Mouse (Mus musculus) liver, embryonic 15.5 days (tissue): ENCODE results near the gene Wasf2. TPM values are rescaled to one million over a fixed set of nuclear protein-coding genes. Genes with fewer than 3 reads are reported as not detected.

Source experiments
- ATAC-seq: fragments of 200-750 bp; cut with Nextera tagmentation; 2 replicates; pipeline ENCODE4 v1.8.0; 2017; ENCODE audit warnings: moderate number of reproducible peaks, mild to moderate bottlenecking, moderate library complexity; ENCODE audit not compliant: insufficient read depth
- H3K27ac ChIP-seq: fragments of 300-500 bp; sonication (generic); replicated peaks from 2 replicates; pipeline ENCODE4 v1.5.1; 2015; ENCODE audit warnings: mild to moderate bottlenecking, inconsistent platforms
- H3K27me3 ChIP-seq: fragments of 300-500 bp; sonication (generic); 2 replicates; pipeline ENCODE4 v1.6.1; 2015; ENCODE audit warnings: mild to moderate bottlenecking, inconsistent platforms
- H3K36me3 ChIP-seq: fragments of 300-500 bp; sonication (generic); replicated peaks from 2 replicates; pipeline ENCODE4 v1.6.1; 2015; ENCODE audit warnings: moderate library complexity, mild to moderate bottlenecking, inconsistent platforms
- H3K4me1 ChIP-seq: fragments of 300-500 bp; sonication (generic); replicated peaks from 2 replicates; pipeline ENCODE4 v1.6.1; 2015; ENCODE audit warnings: inconsistent platforms
- H3K4me2 ChIP-seq: fragments of 300-500 bp; sonication (generic); 2 replicates; pipeline ENCODE4 v1.6.1; 2015; ENCODE audit warnings: moderate library complexity, mild to moderate bottlenecking, inconsistent platforms
- H3K4me3 ChIP-seq: fragments of 300-500 bp; sonication (generic); replicated peaks from 2 replicates; pipeline ENCODE4 v1.5.1; 2015; ENCODE audit warnings: mild to moderate bottlenecking, inconsistent platforms
- H3K9ac ChIP-seq: fragments of 300-500 bp; sonication (generic); 2 replicates; pipeline ENCODE4 v1.6.1; 2015; ENCODE audit warnings: moderate library complexity, mild to moderate bottlenecking, inconsistent platforms
- H3K9me3 ChIP-seq: fragments of 300-500 bp; sonication (generic); replicated peaks from 2 replicates; pipeline ENCODE4 v1.6.1; 2016; ENCODE audit warnings: inconsistent platforms
- WGBS: fragments of 180-500 bp; shearing (Covaris S2); methylation state at CpG from one replicate; pipeline ENCODE4 v1.1.7; 2015; ENCODE audit warnings: mixed read lengths; ENCODE audit not compliant: insufficient replicate concordance; 5-methylcytosine and 5-hydroxymethylcytosine counted together
- polyA plus RNA-seq: library from polyadenylated mRNA; unstranded; fragments of >200 nt; fragmentation: Nextera tagmentation; extraction: Ambion mirVana; gene quantifications from 2 replicates; pipeline ENCODE4 v1.2.1, GENCODE M21; 2015

The Wasf2 gene
- polyA plus RNA-seq, 1 experiment from 2014 or later, result 52.0 TPM

GRCm38 (mm10) chr4:133204379-133204778 is 74.1 kb downstream of the Wasf2 start:
- H3K4me2 ChIP-seq, result no peak overlapping the region
- no peaks in the 10 kb centered on the region for H3K9me3 ChIP-seq
- no peaks in the 10 kb centered on the region for H3K36me3 ChIP-seq
- peaks cover 24% of the 10 kb centered on the region for H3K27me3 ChIP-seq
- H3K4me1 ChIP-seq, result peaks cover 23% of the 10 kb centered on the region
- WGBS, result 56% methylated on average over 7 of the region's 7 CpGs
- H3K9ac ChIP-seq, result no peak overlapping the region
- ATAC-seq, result no peak
- H3K27ac ChIP-seq, result no peak overlapping the region
- no peak overlapping the region for H3K4me3 ChIP-seq

DNA sequence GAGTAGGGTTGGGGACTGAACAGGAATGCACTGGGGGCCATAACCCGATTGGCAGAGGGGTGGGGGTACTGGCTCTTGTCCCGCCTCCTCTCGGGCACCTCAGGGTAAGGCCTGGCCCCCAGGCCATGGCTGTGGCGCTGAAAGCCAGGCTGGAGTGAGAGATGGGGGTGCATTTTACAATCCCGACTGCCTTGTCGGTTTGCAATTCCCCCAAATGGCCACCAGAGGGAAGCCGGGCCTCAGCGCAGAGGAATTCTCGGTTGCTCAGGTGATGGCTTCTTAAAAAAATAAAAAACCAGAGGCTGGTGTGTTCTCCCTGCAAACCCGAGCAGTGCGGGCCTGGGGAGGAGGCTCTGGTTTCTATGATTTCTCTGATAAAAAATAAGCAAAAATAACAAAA is 79.1 kb downstream of the Wasf2 start:
- Histone ChIP-seq H3K4me3 (no peak overlapping the region), H3K4me2 (no peak overlapping the region), H3K9ac (no peak overlapping the region), H3K4me1 (peaks cover 21% of the 10 kb centered on the region), H3K9me3 (no peaks in the 10 kb centered on the region), H3K27me3 (peaks cover 72% of the 10 kb centered on the region), H3K36me3 (no peaks in the 10 kb centered on the region), H3K27ac (no peak overlapping the region)
- WGBS, result 4% methylated on average over 11 of the region's 11 CpGs
- ATAC-seq, result no peak

GRCm38 (mm10) chr4:133210023-133210787 is 79.9 kb downstream of the Wasf2 start:
- Histone ChIP-seq H3K4me1 (peaks cover 19% of the 10 kb centered on the region), H3K36me3 (no peaks in the 10 kb centered on the region), H3K27me3 (peaks cover 78% of the 10 kb centered on the region), H3K9me3 (no peaks in the 10 kb centered on the region), H3K9ac (no peak overlapping the region), H3K27ac (no peak overlapping the region), H3K4me3 (no peak overlapping the region), H3K4me2 (no peak overlapping the region)
- 84% methylated on average over 24 of the region's 24 CpGs for WGBS
- ATAC-seq, result no peak

GRCm38 (mm10) chr4:133210788-133211390 is 80.6 kb downstream of the Wasf2 start:
- Histone ChIP-seq H3K36me3 (no peaks in the 10 kb centered on the region), H3K4me1 (peaks cover 19% of the 10 kb centered on the region), H3K9me3 (no peaks in the 10 kb centered on the region), H3K27ac (no peak overlapping the region), H3K27me3 (peaks cover 85% of the 10 kb centered on the region), H3K9ac (no peak overlapping the region), H3K4me2 (no peak overlapping the region; the same call in 1 of the 2 replicates), H3K4me3 (no peak overlapping the region)
- WGBS, result 82% methylated on average over 19 of the region's 19 CpGs
- ATAC-seq, result no peak

GRCm38 (mm10) chr4:133211751-133212561 is 81.7 kb downstream of the Wasf2 start, which contains the start of the genes Cd164l2 and Gpr3:
TSS of gene Cd164l2 (plus strand) at chr4:133212131.
TSS of gene Gpr3 (minus strand) at chr4:133212536.
- 0 out of 2 replicates have a peak within 1 kb of the TSS, but pooled peaks have one; percentile 11 for H3K9ac ChIP-seq
- no peak for ATAC-seq
- H3K4me1 ChIP-seq, result peaks cover 19% of the 10 kb centered on the region
- no peaks in the 10 kb centered on the region for H3K36me3 ChIP-seq
- WGBS, result 4% methylated on average over 50 of the region's 52 CpGs
- H3K9me3 ChIP-seq, result no peaks in the 10 kb centered on the region
- peak within 1 kb of the TSS; percentile 62 for H3K4me3 ChIP-seq
- H3K27me3 ChIP-seq, result peaks cover 85% of the 10 kb centered on the region
- H3K27ac ChIP-seq, result no peak within 1 kb of the TSS
- peak within 1 kb of the TSS; percentile 88 for H3K4me2 ChIP-seq

- WGBS, result 2% methylated on average over 44 of the region's 44 CpGs
- ATAC-seq, result peak; percentile 75
- no peak overlapping the region for H3K9ac ChIP-seq
Observed at GRCm38 (mm10) chr4:133212562-133213267, 82.4 kb downstream of the Wasf2 start.

DNA sequence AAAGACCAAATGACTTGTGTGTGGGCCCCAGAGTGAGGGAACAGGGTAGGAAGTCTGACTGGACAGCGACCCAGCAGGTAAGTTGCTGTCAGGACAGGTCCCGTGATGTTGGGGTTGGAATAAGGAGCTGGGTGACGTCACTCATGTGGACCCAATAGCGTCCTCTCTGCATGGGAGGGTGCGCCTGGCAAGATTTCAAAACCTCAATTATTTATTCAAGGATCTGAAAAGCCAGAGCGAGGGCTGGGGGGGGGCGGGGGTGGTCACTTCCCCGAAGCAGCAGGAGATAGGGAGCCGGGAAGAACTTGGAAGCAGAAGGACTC is 82.9 kb downstream of the Wasf2 start:
- no peak for ATAC-seq
- Histone ChIP-seq H3K9me3 (no peaks in the 10 kb centered on the region), H3K4me2 (peak overlapping the region; percentile 88; the same call in 1 of the 2 replicates), H3K4me1 (peaks cover 19% of the 10 kb centered on the region), H3K36me3 (no peaks in the 10 kb centered on the region), H3K9ac (no peak overlapping the region), H3K4me3 (0 out of 2 replicates have a peak overlapping the region, but pooled peaks have one; percentile 62), H3K27ac (no peak overlapping the region), H3K27me3 (peaks cover 87% of the 10 kb centered on the region)
- 4% methylated on average over 9 of the region's 9 CpGs for WGBS

More at GRCm38 (mm10) chr4:133212562-133213267, 82.4 kb downstream of the Wasf2 start:
- Histone ChIP-seq H3K4me3 (peak overlapping the region; percentile 62), H3K27me3 (peaks cover 87% of the 10 kb centered on the region), H3K9me3 (no peaks in the 10 kb centered on the region), H3K4me1 (peaks cover 19% of the 10 kb centered on the region), H3K36me3 (no peaks in the 10 kb centered on the region), H3K27ac (no peak overlapping the region), H3K4me2 (peak overlapping the region; percentile 88)

DNA sequence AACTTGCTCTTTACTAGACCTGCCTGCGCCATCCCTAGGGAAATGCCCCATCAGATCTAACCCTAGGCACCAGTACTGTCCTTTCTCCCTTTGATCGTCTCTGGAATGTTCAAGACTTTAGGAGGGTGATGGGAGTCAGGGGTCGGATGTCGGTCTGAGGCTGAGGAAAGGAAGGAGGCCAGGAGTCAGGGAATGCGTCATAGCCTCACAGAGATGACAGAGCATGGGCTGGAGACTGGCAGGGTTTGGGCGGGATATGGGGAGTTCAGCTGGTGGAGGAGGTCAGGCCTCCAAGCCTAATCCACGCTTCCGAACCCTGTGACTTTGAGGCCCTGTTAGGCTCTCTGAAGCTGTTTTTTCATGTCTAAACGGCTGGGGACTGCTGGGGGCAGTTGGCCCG is 83.4 kb downstream of the Wasf2 start:
- H3K27ac ChIP-seq, result no peak overlapping the region
- H3K4me3 ChIP-seq, result no peak overlapping the region
- WGBS, result 26% methylated on average over 10 of the region's 10 CpGs
- peaks cover 87% of the 10 kb centered on the region for H3K27me3 ChIP-seq
- no peak overlapping the region for H3K9ac ChIP-seq
- H3K9me3 ChIP-seq, result no peaks in the 10 kb centered on the region
- H3K4me1 ChIP-seq, result peaks cover 19% of the 10 kb centered on the region
- ATAC-seq, result no peak
- no peak overlapping the region for H3K4me2 ChIP-seq
- H3K36me3 ChIP-seq, result no peaks in the 10 kb centered on the region

DNA sequence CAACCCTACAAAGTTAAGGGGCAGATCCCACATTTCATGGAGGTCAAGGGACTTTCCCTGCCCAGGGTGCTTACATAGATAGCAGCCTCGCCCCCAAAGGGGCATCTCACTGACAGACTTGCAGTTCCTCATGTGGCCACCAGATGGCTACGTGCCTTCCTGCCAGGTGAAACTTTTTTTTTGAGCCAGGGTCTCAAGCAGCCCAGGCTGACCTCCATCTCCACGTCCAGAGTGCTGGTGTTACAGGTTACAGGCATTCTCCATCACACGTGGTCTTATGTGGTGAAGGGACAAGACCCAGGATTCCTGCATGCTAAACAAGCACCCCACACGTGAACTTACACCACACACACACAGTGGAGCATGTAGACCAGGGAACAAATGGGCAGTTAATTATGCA is 87.3 kb downstream of the Wasf2 start:
- H3K4me2 ChIP-seq, result no peak overlapping the region
- peaks cover 13% of the 10 kb centered on the region for H3K4me1 ChIP-seq
- no peak overlapping the region for H3K9ac ChIP-seq
- no peaks in the 10 kb centered on the region for H3K9me3 ChIP-seq
- H3K27ac ChIP-seq, result no peak overlapping the region
- H3K27me3 ChIP-seq, result peaks cover 85% of the 10 kb centered on the region
- no peaks in the 10 kb centered on the region for H3K36me3 ChIP-seq
- no peak overlapping the region for H3K4me3 ChIP-seq
- ATAC-seq, result no peak
- 5% methylated on average over 5 of the region's 5 CpGs for WGBS

GRCm38 (mm10) chr4:133218745-133219144 is 88.4 kb downstream of the Wasf2 start:
- ATAC-seq, result no peak
- Histone ChIP-seq H3K9me3 (no peaks in the 10 kb centered on the region), H3K9ac (no peak overlapping the region), H3K4me2 (no peak overlapping the region), H3K27ac (no peak overlapping the region), H3K27me3 (peaks cover 85% of the 10 kb centered on the region), H3K4me3 (no peak overlapping the region), H3K36me3 (no peaks in the 10 kb centered on the region), H3K4me1 (peaks cover 5% of the 10 kb centered on the region; the same call in 1 of the 2 replicates)
- 40% methylated on average over 3 of the region's 3 CpGs for WGBS
